ENCODE assay signal across 8 mouse cellular contexts in the genomic region with DNA sequence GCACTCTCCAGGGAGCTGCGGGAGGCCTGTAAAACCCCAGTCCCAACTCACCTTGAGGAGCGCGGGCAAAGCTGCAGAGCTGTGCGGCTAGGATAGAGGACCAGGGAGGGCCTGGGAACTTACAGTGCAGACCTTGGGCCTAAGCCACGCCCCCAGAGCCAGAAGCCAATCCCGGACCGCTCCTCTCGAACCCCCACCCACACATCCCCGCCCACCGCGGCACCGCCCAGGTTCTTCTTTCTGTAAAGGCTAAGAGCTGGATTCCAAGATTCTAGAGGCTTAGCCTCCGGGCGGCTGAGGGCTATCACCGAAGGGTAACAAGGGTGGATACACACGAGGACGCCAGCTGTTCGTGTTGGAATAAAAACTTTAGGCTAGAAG. TPM values are rescaled to one million over a fixed set of nuclear protein-coding genes. Genes with fewer than 3 reads are reported as not detected.
DNase-seq lines count a peak whose midpoint lies in the region; ATAC-seq lines count a peak whose summit lies in the region.

A gene (minus strand): TSS at position 104 of the 381 bp plus-strand sequence.

- no peaks in the 10 kb centered on the region for H3K9me3 ChIP-seq in intestine, embryonic 14.5 days (ENCODE audit: control insufficient read depth, low read length)

- H3K9ac ChIP-seq in intestine, embryonic 14.5 days (ENCODE audit: low read length) = peak within 1 kb of the TSS; percentile 53

- no peaks in the 10 kb centered on the region for H3K36me3 ChIP-seq in intestine, embryonic 14.5 days (ENCODE audit: control insufficient read depth, insufficient read depth, low read length)

- under 1% methylated on average over 18 of the region's 18 CpGs for WGBS in intestine, embryonic 14.5 days

- peak within 1 kb of the TSS; percentile 98 for H3K4me2 ChIP-seq in intestine, embryonic 14.5 days (ENCODE audit: low read length)

- H3K27me3 ChIP-seq in intestine, embryonic 14.5 days (replicated peaks; ENCODE audit: control insufficient read depth, insufficient read depth, low read length) = no peaks in the 10 kb centered on the region

- H3K27ac ChIP-seq in intestine, embryonic 14.5 days (ENCODE audit: low read depth) = peak within 1 kb of the TSS; percentile 77

- peak within 1 kb of the TSS; percentile 64 for H3K4me3 ChIP-seq in intestine, embryonic 14.5 days (ENCODE audit: low read depth, low read length)

- peak; percentile 94 to 95 for DNase-seq in adrenal gland, adult 18-20 months (ENCODE audit: low spot score in 2 of 2)
- peak; percentile 96 for DNase-seq in embryo, embryonic 11 days
- DNase-seq in gastrocnemius, postnatal 25 days = peak; percentile 98
- no peak for DNase-seq in intestine, embryonic 14.5 days (ENCODE audit: low spot score)
- DNase-seq in left cerebral cortex, postnatal 14 days (ENCODE audit: low spot score in 2 of 2) = peak; percentile 90 to 91
- peak; percentile 93 for DNase-seq in mesoderm, embryonic 11.5 days (ENCODE audit: low read depth, low spot score)
- peak; percentile 88 to 90 for DNase-seq in right cerebral cortex, postnatal 36 days (ENCODE audit: low spot score in 2 of 2)
- peak; percentile 98 for DNase-seq in yolk sac, embryonic 10.5 days (ENCODE audit: low spot score)

- intact Hi-C loops in left cerebral cortex, postnatal 14 days (cut with DNase I) = loop anchor here (2.0 to 5.0 kb wide), 2 partner anchors 32 to 93 kb away; a partner anchor contains a TSS

- ATAC-seq in intestine, embryonic 14.5 days (replicated peaks; ENCODE audit: low FRiP score, low TSS enrichment, low read depth) = peak; percentile 91

- peaks cover 32% of the 10 kb centered on the region for H3K4me1 ChIP-seq in intestine, embryonic 14.5 days (replicated peaks; ENCODE audit: control insufficient read depth, insufficient read depth, low read length)

RNA-seq across cellular contexts. Expression of the gene that starts here (rescaled TPM):
- total RNA-seq in adrenal gland, adult 18-20 months (2021) = 1 to 10 TPM; 5.2 to 8.0 TPM
- 10 to 100 TPM; 12.0 to 13.0 TPM for total RNA-seq in gastrocnemius, postnatal 25 days (2021)
- 7.0 and 9.3 TPM in 2 replicates for polyA plus RNA-seq in intestine, embryonic 14.5 days (2014; fragmentation: Nextera tagmentation; extraction: Ambion mirVana)
- total RNA-seq in left cerebral cortex, postnatal 14 days (2021) = 1 to 10 TPM; 7.1 to 8.0 TPM
